Mouse (Mus musculus): Measurements from ENCODE around the gene Npas2.

GRCm38 (mm10) chr1:39376121-39376520 lies 182.6 kb downstream of the Npas2 start:
- TF ChIP-seq CTCF (IDR thresholded peaks at IDR 0.05; ENCODE audit: extremely low read depth, insufficient read depth, insufficient read length, insufficient replicate concordance) (no peak), POLR2A (IDR thresholded peaks at IDR 0.05; ENCODE audit: low read depth, low read length) (no peak)

Data from spleen, adult 2 months (tissue).